Mouse (Mus musculus) left cerebral cortex, postnatal 4 days (tissue): ENCODE results near the gene Axin2. TPM values are rescaled to one million over a fixed set of nuclear protein-coding genes. Genes with fewer than 3 reads are reported as not detected.

Experiments
- total RNA-seq, 2 experiments: library from RNA; stranded (reverse); gene quantifications; 2 replicates each; pipeline ENCODE4 v1.2.3; 2021

Axin2 gene
- total RNA-seq, 2 experiments from 2014 or later: 31.1 to 35.9 TPM

Other genes with a start within 250 kb of the Axin2 start
- gene E030025P04Rik, start 224.0 kb downstream of the Axin2 start, total RNA-seq: not detected